Mouse (Mus musculus): Measurements from ENCODE around the gene Tmed9. TPM values are rescaled to one million over a fixed set of nuclear protein-coding genes. Genes with fewer than 3 reads are reported as not detected.
"Not testable (repeated sequence)": the region's sequence is repeated elsewhere in the genome, so short reads cannot be mapped to it uniquely, and the experiment has no call there.

Gene Tmed9
- polyA plus RNA-seq, 1 experiment from 2014 or later: 175 TPM

DNA sequence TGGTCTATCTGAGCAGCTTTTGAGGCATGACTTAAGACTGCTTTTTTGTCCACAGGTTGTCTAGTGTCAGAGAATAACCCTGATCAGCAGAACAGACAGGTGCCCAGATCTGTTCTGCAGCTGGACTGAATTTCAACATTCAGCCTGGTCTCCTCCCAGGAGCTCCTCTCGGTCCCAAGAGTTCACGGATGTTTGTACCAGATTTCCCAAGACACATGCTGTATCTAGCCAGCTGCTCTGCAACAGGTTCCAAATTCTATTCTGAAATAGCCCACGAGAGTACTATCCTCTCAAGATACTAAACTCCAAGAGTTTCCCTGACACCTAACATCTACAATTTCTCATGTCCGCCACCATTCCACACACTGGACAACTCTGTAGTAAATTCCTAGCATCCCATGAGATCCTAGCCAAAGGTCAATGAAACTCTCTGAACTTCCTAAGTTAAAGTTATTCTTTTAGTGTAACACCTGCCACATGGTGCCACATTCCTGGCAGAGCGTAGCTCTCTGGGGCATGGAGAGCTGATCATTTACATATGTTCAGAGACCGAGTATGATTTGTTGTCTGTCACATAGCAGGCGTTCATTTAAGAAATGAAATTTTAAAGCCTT, 10.2 kb upstream of the Tmed9 start:
- Histone ChIP-seq H3K4me2 (replicated peaks; ENCODE audit: low read depth, low read length) (no peak overlapping the region), H3K36me3 (ENCODE audit: insufficient read depth, low read length) (no peaks in the 10 kb centered on the region), H3K27ac (ENCODE audit: low read length) (no peak overlapping the region), H3K9me3 (ENCODE audit: low read length) (no peaks in the 10 kb centered on the region), H3K4me1 (ENCODE audit: insufficient read depth, low read length) (no peaks in the 10 kb centered on the region), H3K9ac (replicated peaks; ENCODE audit: low read length) (no peak overlapping the region), H3K27me3 (ENCODE audit: insufficient read depth, low read length) (no peaks in the 10 kb centered on the region), H3K4me3 (ENCODE audit: low read length) (no peak overlapping the region)
- ATAC-seq (ENCODE audit: low FRiP score, low TSS enrichment): no peak
- WGBS: 78% methylated on average over 7 of the region's 7 CpGs

DNA sequence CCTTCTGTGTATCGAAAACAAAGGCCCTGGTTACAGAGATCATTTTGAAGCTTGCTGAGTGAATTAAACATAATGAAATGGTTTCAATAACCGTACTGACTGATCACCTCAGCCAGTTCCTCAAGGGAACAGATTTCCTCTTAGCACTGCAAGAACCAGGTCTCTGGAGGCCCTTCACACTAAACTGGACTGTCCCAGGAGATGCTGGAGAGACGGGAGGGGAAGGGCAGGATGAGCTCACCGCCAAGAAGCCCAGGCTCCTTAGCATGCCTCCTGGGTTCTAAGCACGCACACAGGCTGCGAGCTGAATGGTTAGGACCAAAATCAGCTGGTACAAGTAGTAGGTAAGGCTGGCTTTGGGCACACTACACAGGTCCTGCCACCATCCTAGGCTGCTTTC, 6.5 kb upstream of the Tmed9 start:
- H3K9ac ChIP-seq (replicated peaks; ENCODE audit: low read length): no peak overlapping the region
- H3K9me3 ChIP-seq (ENCODE audit: low read length): no peaks in the 10 kb centered on the region
- H3K27ac ChIP-seq (ENCODE audit: low read length): no peak overlapping the region
- H3K36me3 ChIP-seq (ENCODE audit: insufficient read depth, low read length): no peaks in the 10 kb centered on the region
- ATAC-seq (ENCODE audit: low FRiP score, low TSS enrichment): no peak
- WGBS: 80% methylated on average over 6 of the region's 6 CpGs
- H3K4me1 ChIP-seq (ENCODE audit: insufficient read depth, low read length): peaks cover 13% of the 10 kb centered on the region
- H3K4me3 ChIP-seq (ENCODE audit: low read length): no peak overlapping the region
- no peak overlapping the region for H3K4me2 ChIP-seq (replicated peaks; ENCODE audit: low read depth, low read length)
- H3K27me3 ChIP-seq (ENCODE audit: insufficient read depth, low read length): no peaks in the 10 kb centered on the region

DNA sequence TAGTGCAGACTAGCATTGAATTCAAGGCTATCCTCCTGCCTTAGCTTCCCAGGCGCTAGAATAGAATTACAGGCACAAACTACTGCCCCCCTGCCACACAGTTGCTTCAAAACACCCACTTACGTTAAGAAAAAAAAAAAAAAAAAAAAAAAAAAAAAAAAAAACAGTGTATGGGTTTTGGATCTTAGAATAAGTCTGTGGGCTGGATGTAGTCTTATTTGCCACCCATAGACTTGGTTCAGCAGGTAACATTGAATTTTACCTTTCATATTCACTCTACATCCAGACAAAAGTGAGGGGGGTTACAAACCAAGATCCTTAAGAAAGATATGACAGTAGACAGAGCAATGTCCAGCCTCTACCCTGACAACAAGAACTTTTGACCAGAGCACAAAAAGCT, 5.6 kb upstream of the Tmed9 start:
- Histone ChIP-seq H3K4me1 (ENCODE audit: insufficient read depth, low read length) (peaks cover 16% of the 10 kb centered on the region), H3K9me3 (ENCODE audit: low read length) (no peaks in the 10 kb centered on the region), H3K36me3 (ENCODE audit: insufficient read depth, low read length) (no peaks in the 10 kb centered on the region), H3K9ac (replicated peaks; ENCODE audit: low read length) (no peak overlapping the region), H3K4me3 (ENCODE audit: low read length) (no peak overlapping the region), H3K4me2 (replicated peaks; ENCODE audit: low read depth, low read length) (no peak overlapping the region), H3K27me3 (ENCODE audit: insufficient read depth, low read length) (no peaks in the 10 kb centered on the region), H3K27ac (ENCODE audit: low read length) (no peak overlapping the region)
- no peak for ATAC-seq (ENCODE audit: low FRiP score, low TSS enrichment)
- 77% methylated on average over 2 of the region's 2 CpGs for WGBS

DNA sequence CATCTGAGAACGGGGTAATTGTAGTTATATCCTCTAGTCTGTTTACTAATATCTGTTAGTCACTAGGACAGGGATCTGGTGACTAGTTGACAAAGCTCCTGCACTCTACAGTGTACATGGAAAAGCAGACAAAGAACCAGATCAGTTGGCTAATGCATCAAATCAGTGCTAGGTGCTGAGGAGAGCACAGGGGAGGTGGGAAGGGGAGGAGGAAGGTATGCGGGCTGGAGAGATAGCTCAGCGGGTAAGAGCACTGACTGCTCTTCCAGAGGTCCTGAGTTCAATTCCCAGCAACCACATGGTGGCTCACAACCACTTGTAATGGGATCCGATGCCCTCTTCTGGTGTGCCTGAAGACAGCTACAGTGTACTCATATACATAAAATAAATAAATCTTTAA, 5.0 kb upstream of the Tmed9 start:
- not testable (repeated sequence) for H3K4me3 ChIP-seq (ENCODE audit: low read length); H3K27ac ChIP-seq (ENCODE audit: low read length); H3K27me3 ChIP-seq (ENCODE audit: insufficient read depth, low read length); H3K4me2 ChIP-seq (replicated peaks; ENCODE audit: low read depth, low read length); H3K9me3 ChIP-seq (ENCODE audit: low read length); ATAC-seq (ENCODE audit: low FRiP score, low TSS enrichment); H3K9ac ChIP-seq (replicated peaks; ENCODE audit: low read length); H3K36me3 ChIP-seq (ENCODE audit: insufficient read depth, low read length)
- H3K4me1 ChIP-seq (ENCODE audit: insufficient read depth, low read length): peaks cover 16% of the 10 kb centered on the region
- 81% methylated on average over 4 of the region's 4 CpGs for WGBS

DNA sequence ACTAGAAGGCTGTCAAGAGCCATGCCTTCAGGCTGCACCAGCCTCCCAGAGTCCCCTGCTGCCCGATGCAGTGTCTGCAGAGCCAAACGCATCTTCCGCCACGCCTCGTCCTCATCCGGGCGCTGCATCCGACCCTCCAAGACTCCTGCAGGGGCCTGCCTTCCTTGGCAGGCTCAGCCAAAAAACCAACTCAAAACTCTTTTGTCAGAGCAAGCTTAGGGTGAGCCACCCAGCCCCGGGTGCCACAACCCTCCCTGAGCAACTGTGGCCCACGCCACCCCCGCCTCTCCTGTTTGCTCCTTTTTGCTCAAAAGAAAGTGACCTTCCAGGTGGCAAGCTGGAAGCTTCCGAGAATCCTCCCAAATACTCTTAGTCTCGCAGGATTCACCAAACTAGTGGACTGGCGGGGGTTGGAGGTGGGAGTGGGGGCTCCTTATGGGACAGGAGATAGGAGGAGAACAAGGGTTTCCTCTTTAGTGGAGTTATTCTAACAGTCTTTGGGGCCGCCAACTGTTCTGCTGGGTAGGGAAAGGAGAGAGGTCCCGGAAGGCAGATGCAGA, 3.7 kb upstream of the Tmed9 start:
- Histone ChIP-seq H3K27ac (ENCODE audit: low read length) (peak overlapping the region; percentile 86), H3K36me3 (ENCODE audit: insufficient read depth, low read length) (no peaks in the 10 kb centered on the region), H3K27me3 (ENCODE audit: insufficient read depth, low read length) (no peaks in the 10 kb centered on the region), H3K9me3 (ENCODE audit: low read length) (0 out of 2 replicates have a peak, but pooled peaks cover 8% of the 10 kb centered on the region), H3K9ac (replicated peaks; ENCODE audit: low read length) (peak overlapping the region; percentile 96), H3K4me1 (ENCODE audit: insufficient read depth, low read length) (peaks cover 16% of the 10 kb centered on the region), H3K4me2 (replicated peaks; ENCODE audit: low read depth, low read length) (peak overlapping the region; percentile 98), H3K4me3 (ENCODE audit: low read length) (peak overlapping the region; percentile 96)
- WGBS: 2% methylated on average over 16 of the region's 16 CpGs
- no peak for ATAC-seq (ENCODE audit: low FRiP score, low TSS enrichment)

DNA sequence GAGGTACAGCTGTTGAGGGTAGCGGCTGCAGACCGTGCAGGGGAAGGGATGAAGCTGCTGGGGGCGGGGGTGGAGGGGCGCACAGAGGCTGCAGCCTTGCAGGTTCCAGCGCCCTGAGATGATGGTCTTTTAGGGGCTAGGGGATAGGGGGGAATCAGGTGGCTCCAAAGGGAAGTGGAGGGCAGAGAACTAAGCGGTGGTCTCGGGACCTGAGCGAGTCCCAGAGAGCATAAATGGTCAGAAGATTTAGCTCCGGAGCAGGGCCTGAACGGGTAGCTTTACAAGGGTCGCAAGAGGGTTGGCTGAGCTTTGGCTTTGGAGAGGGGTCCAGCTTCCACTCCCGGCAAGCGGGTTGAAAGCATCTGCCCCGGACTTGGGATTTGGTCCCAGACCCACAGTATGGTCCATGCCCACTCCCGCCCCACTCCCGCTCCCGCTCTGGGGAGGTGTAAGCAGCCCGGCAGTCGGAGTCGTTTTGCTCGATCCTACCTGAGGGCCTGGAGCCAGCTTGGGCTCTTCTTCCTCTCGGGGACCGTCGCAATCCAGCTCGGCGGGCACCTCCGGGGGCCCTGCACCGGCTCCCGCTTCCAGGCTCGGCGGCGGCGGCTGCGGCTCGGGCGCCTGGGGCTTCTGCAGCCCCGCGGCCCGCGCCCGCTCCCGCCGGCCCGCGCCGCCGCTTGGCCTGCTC, 3.1 kb upstream of the Tmed9 start:
- Histone ChIP-seq H3K9me3 (ENCODE audit: low read length) (0 out of 2 replicates have a peak, but pooled peaks cover 8% of the 10 kb centered on the region), H3K4me1 (ENCODE audit: insufficient read depth, low read length) (peaks cover 16% of the 10 kb centered on the region), H3K27ac (ENCODE audit: low read length) (peak overlapping the region; percentile 86), H3K36me3 (ENCODE audit: insufficient read depth, low read length) (no peaks in the 10 kb centered on the region), H3K9ac (replicated peaks; ENCODE audit: low read length) (peak overlapping the region; percentile 96), H3K4me3 (ENCODE audit: low read length) (peak overlapping the region; percentile 96), H3K27me3 (ENCODE audit: insufficient read depth, low read length) (no peaks in the 10 kb centered on the region), H3K4me2 (replicated peaks; ENCODE audit: low read depth, low read length) (peak overlapping the region; percentile 98)
- peak; percentile 81 for ATAC-seq (ENCODE audit: low FRiP score, low TSS enrichment)
- WGBS: 0% methylated on average over 47 of the region's 47 CpGs

DNA sequence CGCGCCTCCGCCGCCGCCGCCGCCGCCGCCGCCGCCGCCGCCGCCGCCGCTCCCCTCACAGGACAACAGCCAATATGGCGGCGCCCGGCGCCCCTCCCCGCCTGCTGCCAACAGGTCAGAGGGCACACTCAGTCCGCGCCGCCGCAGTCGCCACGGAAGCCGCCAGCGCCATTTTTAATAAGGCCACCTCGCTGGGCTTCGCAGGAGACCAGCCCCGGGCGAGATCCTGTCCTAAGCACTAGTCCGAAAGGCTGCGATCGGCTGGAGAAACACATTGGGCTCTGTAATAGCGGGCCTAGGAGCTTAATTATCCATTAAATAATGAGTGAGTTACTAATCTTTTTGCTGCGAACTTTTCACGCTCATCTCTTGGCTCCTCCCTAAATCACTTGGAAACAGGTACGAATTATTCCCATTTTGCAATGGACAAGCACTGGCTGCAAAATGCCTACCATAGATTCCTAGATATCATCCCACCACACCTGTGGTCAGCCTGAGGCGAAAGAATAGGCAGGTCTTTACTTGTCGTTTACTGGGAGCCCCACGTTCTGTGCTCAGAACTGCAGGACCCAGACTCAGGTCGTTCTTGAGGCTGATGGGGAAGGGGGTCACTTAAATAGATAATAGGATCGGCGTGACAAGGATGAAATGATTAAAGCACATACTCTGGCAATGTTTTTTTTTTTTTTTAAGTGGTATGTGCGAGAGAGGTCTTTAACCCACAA, 2.3 kb upstream of the Tmed9 start, which contains the start of gene Fam193b:
TSS of gene Fam193b (minus strand) at position 94 of the 725 bp plus-strand sequence.
- H3K4me3 ChIP-seq (ENCODE audit: low read length): peak within 1 kb of the TSS; percentile 96
- WGBS: 1% methylated on average over 47 of the region's 47 CpGs
- H3K36me3 ChIP-seq (ENCODE audit: insufficient read depth, low read length): no peaks in the 10 kb centered on the region
- peak; percentile 90 for ATAC-seq (ENCODE audit: low FRiP score, low TSS enrichment)
- H3K27ac ChIP-seq (ENCODE audit: low read length): peak within 1 kb of the TSS; percentile 86
- peaks cover 16% of the 10 kb centered on the region for H3K4me1 ChIP-seq (ENCODE audit: insufficient read depth, low read length)
- H3K4me2 ChIP-seq (replicated peaks; ENCODE audit: low read depth, low read length): peak within 1 kb of the TSS; percentile 98
- 0 out of 2 replicates have a peak, but pooled peaks cover 8% of the 10 kb centered on the region for H3K9me3 ChIP-seq (ENCODE audit: low read length)
- no peaks in the 10 kb centered on the region for H3K27me3 ChIP-seq (ENCODE audit: insufficient read depth, low read length)
- H3K9ac ChIP-seq (replicated peaks; ENCODE audit: low read length): peak within 1 kb of the TSS; percentile 96

DNA sequence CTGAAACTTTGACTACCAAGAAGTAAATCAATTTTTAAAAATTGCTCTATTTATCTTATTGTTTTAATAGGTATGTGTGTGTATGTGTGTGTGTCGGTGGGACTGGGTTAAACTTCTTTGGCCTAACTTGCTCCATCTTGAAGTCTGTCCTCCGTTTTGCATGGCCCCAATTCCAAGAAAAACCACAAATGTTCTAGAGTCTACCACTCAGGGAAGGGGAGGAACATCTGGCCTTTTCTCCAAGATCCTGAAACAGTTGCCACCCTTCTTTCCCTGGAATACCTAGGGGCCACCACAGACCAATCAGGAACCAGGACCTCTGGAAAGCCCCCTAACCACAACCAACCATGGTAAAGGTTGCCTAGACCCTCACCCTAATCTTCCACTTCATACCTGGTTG, 1.6 kb upstream of the Tmed9 start:
- H3K4me3 ChIP-seq (ENCODE audit: low read length): no peak overlapping the region
- 81% methylated on average over 2 of the region's 2 CpGs for WGBS
- H3K9ac ChIP-seq (replicated peaks; ENCODE audit: low read length): no peak overlapping the region
- no peak overlapping the region for H3K27ac ChIP-seq (ENCODE audit: low read length)
- no peaks in the 10 kb centered on the region for H3K27me3 ChIP-seq (ENCODE audit: insufficient read depth, low read length)
- no peaks in the 10 kb centered on the region for H3K36me3 ChIP-seq (ENCODE audit: insufficient read depth, low read length)
- 0 out of 2 replicates have a peak, but pooled peaks cover 8% of the 10 kb centered on the region for H3K9me3 ChIP-seq (ENCODE audit: low read length)
- no peak overlapping the region; the same call in 1 of the 2 replicates for H3K4me2 ChIP-seq (replicated peaks; ENCODE audit: low read depth, low read length)
- H3K4me1 ChIP-seq (ENCODE audit: insufficient read depth, low read length): peaks cover 16% of the 10 kb centered on the region
- no peak for ATAC-seq (ENCODE audit: low FRiP score, low TSS enrichment)

DNA sequence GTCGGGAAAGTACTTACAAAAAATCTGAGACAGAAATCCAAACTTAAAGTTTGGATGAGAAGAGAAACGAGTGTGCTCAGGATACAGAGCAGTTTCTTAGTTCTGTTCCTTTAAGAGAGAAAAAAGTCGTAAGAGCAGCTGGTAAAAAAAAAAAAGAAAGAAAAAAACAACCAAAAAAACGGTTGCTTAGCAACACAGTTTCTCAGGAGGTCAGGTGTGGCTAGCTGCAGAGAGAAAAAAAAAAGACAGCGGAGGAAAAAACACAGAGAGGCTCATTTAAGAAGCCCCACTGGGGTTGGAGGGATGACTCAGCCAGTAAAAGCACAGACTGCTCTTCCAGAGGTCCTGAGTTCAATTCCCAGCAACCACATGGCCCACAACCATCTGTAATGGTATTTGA, 789 bp downstream of the Tmed9 start:
- Histone ChIP-seq H3K4me3 (ENCODE audit: low read length) (no peak overlapping the region), H3K9me3 (ENCODE audit: low read length) (peaks cover 13% of the 10 kb centered on the region; the same call in 1 of the 2 replicates), H3K27ac (ENCODE audit: low read length) (no peak overlapping the region), H3K36me3 (ENCODE audit: insufficient read depth, low read length) (no peaks in the 10 kb centered on the region), H3K4me1 (ENCODE audit: insufficient read depth, low read length) (peaks cover 11% of the 10 kb centered on the region), H3K4me2 (replicated peaks; ENCODE audit: low read depth, low read length) (no peak overlapping the region), H3K27me3 (ENCODE audit: insufficient read depth, low read length) (no peaks in the 10 kb centered on the region), H3K9ac (replicated peaks; ENCODE audit: low read length) (no peak overlapping the region)
- WGBS: 69% methylated on average over 5 of the region's 5 CpGs
- no peak for ATAC-seq (ENCODE audit: low FRiP score, low TSS enrichment)

Data from kidney, embryonic 16.5 days (tissue).